Mouse (Mus musculus) left cerebral cortex, adult 9 months (tissue): Measurements from ENCODE around the gene Cdc14a.

Source experiments
- DNase-seq, 2 experiments: peaks; one replicate each; pipeline ENCODE4 v3.0.0; 2022; ENCODE audit warnings: low spot score in 2 of 2

Cdc14a gene

DNA sequence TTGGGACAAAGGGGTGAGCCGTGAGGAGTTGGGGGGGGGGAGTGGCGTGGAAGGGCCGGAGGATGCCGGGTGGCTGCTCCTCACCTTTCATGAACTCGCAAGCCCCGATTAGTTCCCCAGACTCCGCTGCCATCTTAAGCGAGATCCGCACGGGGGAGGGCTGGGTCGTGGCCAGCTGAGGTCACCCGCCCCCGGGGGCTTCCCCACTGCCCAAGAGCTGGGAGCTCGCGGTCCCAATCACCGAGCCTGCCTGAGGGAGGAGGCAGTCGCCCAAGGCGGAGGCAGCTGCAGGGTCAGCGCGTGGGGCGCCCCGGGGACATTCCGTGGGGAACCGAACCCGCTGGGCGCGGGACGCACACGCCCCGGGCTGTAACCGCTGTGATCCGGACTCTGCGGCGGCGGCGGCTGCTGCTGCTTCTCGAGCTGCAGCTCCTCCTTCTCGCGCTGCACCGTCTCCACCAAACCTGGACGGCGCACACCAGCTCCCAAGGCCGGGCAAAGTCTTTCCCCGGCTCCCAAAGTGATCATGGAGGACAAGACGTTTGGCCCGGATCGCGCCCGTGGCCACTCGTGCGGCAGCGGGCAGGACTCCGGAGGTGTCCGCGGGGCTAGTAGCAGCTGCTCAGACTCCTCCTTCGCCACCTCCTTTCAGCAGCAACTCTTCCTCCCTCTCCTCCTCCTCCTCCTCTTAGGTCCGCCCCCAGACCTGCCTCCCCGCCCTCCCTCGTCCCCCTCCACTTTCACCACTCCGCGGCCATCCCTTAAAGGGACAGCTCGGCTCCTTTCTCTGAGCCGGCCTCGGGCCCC is at the start of gene Cdc14a:
Gene Cdc14a (minus strand): TSS at position 680 of the 807 bp plus-strand sequence.
- peak; percentile 14 to 48 for DNase-seq

DNA sequence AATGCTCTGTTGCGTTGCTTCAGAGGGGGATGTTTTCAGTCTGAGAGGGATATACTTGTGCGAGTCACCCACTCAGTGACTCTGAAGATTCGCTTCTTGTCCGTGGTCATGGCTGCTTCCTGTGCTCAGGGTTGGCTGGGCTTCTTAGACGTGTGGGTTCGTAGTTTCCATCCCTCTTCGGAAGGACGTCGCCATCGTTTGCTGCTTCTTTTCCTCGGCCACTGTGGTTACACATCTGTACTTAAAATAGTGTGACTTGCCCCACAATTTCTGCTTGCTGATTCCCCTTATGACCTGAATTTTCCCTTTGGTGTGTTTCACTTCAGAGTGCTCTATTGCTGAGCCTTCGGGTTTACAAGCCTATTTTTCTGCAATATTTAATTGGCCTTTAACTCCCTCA is 41.9 kb upstream of the Cdc14a start:
- DNase-seq, result no peak

DNA sequence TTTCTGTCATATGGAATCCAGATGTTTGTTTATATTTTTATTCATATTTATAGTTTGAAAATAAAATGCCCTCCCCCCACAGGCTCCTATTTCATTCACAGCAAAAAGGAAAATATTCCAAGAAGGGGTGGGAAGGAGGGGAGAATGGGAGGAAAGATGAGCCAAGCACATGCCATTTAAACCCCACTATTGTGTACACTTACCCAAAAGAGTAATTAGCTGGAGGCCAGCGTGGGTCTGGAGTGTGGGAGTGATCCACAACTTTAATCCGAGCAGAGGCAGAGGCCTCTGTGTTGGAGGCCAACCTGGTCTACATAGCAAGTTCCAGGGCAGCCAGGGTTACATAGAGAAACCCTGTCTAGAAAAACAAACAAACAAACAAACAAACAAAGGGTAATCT is 40.5 kb upstream of the Cdc14a start:
- DNase-seq, result no peak

- DNase-seq, result no peak
These were observed 37.2 kb upstream of the Cdc14a start for GRCm38 (mm10) chr3:116461053-116461452.

DNA sequence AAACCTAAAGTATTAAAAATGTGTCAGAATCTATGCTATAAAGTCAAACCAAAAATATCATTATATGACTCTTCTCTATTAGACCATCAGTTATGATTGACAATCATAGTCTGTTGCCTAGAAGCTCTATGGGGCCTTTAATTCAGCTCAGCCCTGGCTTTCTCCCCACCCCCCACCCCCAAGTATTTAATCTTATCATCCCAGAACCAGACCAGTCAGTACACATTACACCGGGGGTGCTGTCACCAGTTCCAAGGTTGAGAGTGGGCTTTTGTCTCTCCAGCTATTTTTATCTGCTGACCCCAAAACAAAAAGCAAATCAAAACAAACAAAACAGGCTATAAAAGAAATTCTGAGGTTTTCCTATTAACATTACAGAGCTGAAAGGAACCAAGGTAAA is 30.7 kb upstream of the Cdc14a start:
- DNase-seq, result no peak

GRCm38 (mm10) chr3:116450741-116451140 is 26.9 kb upstream of the Cdc14a start:
- no peak for DNase-seq

GRCm38 (mm10) chr3:116444327-116444726 is 20.5 kb upstream of the Cdc14a start:
- DNase-seq, result no peak

GRCm38 (mm10) chr3:116442788-116443187 is 19.0 kb upstream of the Cdc14a start:
- DNase-seq, result no peak

GRCm38 (mm10) chr3:116441518-116442205 is 17.8 kb upstream of the Cdc14a start:
- no peak for DNase-seq

- DNase-seq, result no peak
These were observed 16.5 kb upstream of the Cdc14a start for GRCm38 (mm10) chr3:116440066-116440997.

DNA sequence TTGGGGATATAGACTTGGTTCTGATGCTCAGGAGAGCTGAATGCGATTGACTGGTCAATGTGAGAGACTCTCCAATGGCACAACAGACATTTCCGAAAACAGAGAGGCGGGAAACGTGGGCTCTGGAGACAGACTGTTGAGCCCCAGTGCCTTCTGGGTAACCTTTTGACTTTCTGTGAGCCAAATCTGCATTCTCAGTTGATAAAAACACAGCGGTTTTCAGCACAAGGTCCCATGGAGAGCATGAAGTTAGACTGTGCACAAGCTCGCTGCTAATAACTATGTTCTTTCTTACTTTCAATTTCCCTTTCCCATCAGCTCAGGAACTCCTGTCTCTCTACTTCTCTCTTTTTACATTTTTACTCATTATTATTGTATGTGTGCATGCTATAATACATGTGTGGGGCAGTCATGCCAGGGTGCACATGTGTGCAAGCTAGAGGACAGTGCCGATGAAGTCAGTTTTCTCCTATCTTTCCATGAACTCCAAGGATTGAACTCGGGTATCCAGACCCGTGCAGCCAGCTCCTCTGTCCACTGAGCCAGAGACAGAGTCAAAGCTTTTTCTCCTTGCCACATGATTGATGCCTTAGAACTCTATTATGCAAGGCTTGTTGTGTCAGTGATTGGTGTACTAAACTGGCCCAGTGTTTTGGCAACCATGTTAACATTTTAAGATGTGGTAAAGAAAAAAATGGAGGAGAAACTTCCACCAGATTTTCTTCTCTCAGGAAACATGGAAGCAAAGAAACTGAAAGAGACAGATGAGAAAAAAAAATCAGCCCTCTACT is 13.2 kb upstream of the Cdc14a start:
- DNase-seq, result no peak

GRCm38 (mm10) chr3:116436113-116436512 is 12.3 kb upstream of the Cdc14a start:
- no peak for DNase-seq

DNA sequence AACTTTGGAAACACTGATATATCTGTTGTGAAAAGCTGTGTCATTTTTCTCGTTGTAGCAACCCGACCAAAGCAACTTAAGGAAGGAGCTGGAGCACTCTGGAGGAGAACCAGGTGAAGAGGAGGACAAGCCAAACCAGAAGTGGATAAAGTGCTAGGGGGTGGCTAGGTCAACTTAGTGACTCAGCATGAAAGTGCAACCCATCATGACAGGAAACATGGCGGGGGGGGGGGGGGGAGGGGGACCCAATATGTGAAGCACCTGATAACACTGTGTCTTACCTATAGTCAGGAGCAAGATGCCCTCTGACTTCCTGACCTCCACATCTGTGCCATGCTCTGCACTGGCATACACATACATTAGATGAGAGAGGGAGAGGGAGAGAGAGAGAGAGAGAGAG is 10.9 kb upstream of the Cdc14a start:
- DNase-seq, result no peak

DNA sequence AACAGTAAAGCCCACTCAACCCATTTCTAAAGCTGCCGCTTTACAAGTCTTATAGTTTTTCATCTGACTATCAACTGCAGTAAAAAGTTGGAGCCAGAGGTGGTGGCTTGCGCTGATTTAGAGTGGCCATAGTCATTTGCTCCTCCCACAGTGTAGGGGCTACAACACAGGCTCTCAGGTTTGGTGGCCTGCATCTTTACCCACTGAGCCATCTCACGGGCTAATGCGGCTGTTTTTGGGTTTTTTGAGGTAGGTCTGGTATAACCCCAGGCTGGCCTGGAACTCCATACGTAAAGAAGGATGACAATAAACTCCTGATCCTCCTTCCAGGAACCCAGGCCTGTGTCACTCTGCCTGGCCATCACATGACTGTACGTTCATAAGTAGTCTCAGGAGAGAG is 2.1 kb upstream of the Cdc14a start:
- DNase-seq, result no peak

GRCm38 (mm10) chr3:116424973-116425284 is 1.1 kb upstream of the Cdc14a start:
- peak; percentile 35 to 76 for DNase-seq

DNA sequence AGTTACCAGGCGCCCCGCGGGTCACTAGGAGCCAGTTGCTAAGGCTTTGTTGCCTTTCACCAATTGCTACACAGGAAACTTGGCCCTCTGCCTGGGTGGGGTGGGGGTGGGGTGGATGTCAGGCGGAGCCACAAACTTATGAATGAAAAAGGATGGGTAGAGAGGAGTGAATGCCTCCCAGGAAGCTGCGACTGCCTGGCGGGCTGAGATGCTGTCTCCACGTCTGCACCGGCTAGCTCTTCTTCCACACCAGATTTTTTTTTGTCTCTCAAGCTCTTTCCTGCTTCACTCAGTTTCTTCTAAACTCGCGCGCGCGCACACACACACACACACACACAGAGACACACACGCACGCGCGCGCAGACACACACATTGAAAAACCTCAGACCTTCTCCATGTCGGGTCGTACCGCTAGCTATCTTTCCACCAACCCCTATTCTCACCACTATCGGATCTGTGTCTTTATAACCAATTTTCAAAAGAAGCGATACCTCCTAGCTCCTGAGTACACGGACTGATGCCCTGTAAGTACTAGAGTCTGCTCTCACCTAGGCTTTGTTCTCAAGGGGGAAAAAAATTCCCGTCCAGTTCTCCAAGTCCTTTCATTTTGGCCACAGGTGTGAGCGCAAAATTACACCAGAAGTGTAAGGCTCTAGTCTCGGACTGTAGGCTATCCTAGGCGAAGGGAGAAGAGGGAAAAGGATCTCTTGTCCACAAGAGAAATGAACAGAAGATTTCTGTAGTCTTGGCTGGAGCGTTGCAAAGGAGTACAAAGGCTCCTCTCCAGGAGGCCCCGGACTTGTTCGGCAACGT is 534 bp upstream of the Cdc14a start:
- DNase-seq, result no peak

DNA sequence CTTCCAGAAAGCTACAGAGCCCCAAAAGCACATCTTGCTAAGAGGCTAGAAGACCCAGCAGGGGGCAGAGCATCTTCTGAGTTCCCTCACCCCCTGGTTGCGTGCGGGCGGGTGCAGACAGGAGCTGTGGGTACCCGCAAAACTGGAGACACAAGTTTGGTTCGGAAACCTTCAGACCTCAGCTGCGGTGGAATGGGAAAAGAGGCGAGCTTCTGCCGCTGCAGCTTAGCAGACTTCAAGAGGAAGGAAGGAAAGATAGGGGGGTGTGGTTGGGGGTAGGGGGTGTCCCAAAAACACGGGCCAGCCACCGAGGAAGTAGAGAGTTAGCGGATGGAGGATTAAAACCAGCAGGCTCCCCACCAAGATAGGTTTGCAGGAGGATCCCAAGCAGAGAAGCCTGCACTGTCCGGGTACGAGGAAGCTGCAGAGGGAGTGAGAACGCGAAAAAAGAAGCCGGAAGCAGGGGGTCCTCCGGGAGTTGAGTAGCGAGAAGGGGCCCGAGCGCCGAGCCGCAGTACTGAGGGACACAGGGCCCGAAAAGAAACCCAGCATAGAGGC is 958 bp downstream of the Cdc14a start:
- peak in 1 of 2 experiments; percentile 33 for DNase-seq

- no peak for DNase-seq
These were observed 1.8 kb downstream of the Cdc14a start for GRCm38 (mm10) chr3:116422074-116422473.

GRCm38 (mm10) chr3:116421121-116421520 is 2.7 kb downstream of the Cdc14a start:
- no peak for DNase-seq

GRCm38 (mm10) chr3:116419791-116420190 is 4.0 kb downstream of the Cdc14a start:
- DNase-seq, result no peak
